Mouse (Mus musculus) layer of hippocampus, adult 8-10 months (tissue): Measurements from ENCODE around the gene Zfp777. TPM values are rescaled to one million over a fixed set of nuclear protein-coding genes. Genes with fewer than 3 reads are reported as not detected.
A peak's percentile ranks its signal among the peaks of the same experiment; 100 is the strongest.

Experiments
- DNase-seq, 2 experiments: peaks; one replicate each; pipeline ENCODE4 v3.0.0; 2022; ENCODE audit warnings: low spot score in 2 of 2
- microRNA-seq, 2 experiments: library from miRNA; unstranded; fragments of <30 nt; microRNA quantifications; one replicate each; pipeline ENCODE4 v1.2.0; 2022
- total RNA-seq, 4 experiments: library from RNA; stranded (reverse); gene quantifications; 2 replicates each; pipeline ENCODE4 v1.2.4; 2022

The Zfp777 gene
- total RNA-seq, 4 experiments from 2014 or later, result 32.7 to 40.3 (median 37.8) TPM

GRCm38 (mm10) chr6:48032661-48033060, 16.1 kb downstream of the Zfp777 start:
- no peak for DNase-seq

- DNase-seq, result no peak
These were observed 22.6 kb downstream of the Zfp777 start for GRCm38 (mm10) chr6:48025905-48026660.

DNA sequence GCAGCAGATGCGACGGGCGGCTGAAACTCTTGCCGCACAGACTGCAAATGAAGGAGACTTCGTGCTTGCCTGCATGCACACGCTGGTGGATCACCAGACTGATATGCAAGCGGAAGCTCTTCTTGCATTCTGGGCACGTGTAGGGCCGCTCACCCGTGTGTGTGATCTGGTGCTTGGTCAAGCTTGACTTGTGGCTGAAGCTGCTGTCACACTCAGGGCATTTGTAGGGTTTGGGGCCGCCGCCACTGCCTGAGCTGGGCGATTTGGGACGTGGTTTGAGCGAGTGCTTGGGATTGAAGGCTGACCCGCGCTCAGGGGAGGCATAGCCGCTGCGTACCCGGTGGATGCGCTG, 23.7 kb downstream of the Zfp777 start:
- DNase-seq, result no peak

DNA sequence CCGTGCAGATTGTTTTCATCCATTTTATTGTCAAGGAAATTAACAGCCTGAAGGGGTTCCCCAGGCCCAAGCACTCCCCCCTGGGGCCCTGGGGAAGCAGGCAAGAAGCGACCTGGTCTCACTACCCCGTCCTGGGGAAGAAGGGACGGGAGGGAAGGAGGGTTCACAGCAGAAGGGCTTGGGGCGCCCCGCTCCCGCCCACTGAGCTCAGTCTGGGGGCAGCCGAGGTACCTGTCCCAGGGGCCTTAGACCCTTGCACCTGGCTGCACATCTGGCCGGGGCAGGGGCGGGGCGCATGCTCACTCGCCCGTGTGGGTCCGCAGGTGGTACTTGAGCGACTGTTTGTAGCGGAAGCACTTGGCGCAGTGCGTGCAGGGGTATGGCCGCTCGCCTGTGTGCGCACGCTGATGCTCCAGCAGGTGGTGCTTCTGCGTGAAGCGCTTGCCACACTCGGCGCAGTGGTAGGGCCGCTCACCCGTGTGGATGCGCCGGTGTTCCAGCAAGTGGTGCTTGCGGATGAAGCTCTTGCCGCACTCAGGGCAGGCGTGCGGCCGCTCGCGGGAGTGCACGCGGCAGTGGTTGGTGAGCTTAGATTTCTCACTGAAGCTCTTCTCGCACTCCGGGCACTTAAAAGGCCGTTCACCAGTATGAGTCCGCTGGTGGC, 24.2 kb downstream of the Zfp777 start:
- no peak for DNase-seq

DNA sequence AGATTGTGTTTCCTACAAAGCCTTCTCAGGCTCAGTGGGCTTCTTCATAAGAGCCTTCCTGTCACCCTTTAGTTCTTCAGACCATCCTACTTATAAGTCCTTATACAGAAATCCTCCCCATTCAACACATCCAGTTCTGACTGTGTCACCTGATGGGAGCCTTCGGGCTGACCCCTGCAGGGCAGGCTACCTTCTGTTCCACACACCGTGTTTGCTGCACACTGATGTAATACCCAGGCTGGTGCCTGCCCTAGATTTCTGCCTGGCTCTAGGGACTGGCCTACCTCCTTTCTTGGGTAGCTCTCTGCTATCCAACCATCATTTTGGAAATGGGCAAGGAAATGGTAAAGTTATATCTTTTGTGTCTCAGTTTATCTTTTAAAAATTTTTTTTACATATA, 26.0 kb downstream of the Zfp777 start:
- no peak for DNase-seq

DNA sequence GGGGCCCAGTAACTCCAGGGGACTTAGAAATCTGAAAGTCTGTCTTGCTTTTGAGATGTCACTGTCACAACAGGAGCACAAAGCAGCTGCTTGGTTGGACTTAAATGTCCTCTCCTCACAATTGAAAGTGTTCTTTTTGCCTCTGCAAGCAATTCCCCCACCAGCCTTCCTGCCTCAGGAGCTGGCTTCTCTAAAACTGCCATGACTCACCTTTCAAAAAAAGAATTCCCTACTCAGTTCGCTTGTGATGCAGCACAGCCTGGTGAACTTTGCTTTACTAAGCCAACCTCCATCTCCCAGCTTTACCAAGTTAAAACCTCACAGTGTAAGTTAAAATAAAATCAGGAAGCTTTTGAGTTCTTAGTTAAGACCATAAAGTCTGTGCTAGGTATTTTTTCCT, 27.0 kb downstream of the Zfp777 start:
- no peak for DNase-seq

DNA sequence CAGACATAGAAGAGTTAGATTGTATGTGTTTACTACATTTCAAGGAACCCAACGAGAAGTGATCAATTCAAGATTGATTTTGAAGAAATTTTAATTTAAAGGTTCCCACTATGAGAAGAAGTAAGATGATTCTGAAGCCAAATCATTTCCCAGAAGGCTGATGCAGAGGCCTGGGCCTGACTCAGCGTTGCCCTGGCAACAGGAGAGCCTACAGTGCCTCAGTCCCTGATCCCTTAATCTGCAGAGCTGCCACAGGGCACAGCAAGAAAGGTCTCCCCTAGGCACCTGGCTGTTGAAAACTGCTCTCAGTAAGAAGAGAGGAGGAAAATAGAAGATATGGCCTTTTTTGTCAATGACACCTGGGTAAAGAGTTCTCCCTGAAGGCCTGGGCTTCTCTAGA, 28.7 kb downstream of the Zfp777 start:
- peak in 1 of 2 experiments; percentile 36 for DNase-seq

DNA sequence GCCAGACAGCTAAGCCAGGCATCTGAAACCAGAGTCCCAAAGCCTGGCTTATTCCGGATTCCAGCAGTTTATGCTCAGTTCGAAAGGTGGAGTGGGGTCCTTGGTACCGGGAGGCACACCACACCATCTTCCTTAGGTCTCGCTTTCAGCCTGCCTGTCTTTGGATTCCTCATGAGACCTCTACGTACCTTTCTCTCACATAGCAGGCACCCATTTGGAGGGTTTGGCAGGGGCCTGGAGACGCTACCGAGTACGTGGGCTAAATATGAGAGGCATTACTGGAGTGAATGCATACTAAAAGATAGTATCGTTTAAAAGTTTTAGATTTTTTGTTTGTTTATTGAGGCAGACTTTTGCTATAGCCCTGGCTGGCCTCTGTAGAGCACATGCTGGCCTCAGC, 31.9 kb downstream of the Zfp777 start:
- DNase-seq, result no peak

DNA sequence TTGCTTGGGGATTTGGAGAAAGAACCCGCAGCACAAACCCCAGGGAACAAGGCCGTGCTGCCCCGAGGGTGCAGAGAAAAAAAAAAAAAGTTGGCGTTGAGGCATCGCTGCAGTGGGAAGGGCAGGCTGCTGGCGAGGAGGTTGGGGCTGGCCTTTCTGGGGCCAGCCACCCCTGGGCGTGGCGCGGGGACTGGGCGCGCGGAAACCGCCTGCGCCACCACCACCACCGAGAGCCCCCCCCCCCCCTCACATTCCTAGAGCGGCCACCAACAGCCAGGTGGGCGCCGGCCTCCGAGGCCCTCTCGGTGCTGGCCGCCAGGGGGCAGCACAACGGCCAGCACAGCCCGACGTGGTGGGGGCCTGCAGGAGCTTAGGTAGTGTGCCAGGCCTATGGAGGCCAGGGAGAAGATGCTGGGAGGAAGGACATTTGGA, 32.6 kb downstream of the Zfp777 start:
- DNase-seq, result peak in 1 of 2 experiments; percentile 29

DNA sequence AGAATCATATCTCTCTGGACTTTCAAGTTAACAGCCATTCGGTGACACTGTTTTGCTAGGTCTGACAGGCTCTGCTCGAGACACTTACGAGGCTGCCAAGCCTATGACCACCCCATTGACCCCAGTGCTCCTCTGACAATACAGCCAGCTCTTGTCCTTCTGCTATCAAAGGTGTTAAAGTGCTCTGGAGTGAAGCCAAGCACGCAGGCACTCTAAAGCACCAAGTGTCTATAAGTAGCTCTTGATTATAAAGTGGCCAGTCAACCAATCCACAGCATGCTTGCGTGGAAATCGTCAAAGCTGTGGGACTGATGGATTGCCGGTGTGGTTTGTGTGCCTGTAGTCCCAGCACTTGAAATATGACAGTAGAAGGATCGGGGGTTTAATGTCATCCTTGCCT, 38.0 kb downstream of the Zfp777 start:
- no peak for DNase-seq

- DNase-seq, result no peak
These were observed 53.0 kb downstream of the Zfp777 start for GRCm38 (mm10) chr6:47995661-47996060.

DNA sequence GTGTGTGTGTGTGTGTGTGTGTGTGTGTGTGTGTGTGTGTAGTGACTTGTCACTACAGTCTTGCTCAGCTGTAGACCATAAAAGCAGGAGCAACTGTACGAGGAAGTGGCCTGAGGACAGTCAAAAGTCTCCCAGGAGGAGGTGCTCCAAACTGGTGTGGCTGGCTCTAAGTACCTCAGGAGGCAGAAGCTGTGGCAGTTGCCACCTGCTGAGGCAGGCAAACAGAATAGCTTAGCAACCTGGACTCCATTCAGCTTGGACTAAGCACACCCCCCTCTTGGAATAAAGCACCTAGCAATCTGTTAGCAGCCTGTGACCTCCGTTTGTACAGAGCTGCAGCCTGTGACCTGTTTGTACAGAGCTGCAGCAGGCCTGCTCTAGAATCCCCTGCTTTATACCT, 64.8 kb downstream of the Zfp777 start:
- DNase-seq, result no peak

DNA sequence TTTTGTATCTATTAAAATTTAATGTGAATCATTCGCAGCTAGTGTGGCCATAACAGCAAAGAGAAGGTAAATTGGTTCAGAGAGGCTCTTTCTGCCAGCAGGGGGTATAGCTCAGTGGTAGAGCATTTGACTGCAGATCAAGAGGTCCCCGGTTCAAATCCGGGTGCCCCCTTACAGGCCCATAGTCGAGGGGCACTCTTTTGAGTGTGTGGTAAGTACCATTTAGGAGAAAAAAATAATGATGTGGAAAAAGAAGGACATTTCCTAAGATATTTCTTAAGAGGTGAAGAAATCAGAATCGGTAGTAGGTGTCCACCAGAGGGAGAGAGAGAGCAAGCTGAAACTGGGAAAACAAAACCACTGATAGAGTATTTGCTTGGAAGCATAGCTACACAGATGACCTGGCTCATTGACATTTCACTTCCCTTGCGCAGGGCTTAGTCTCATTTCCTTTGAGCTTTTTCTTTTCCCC, 69.8 kb downstream of the Zfp777 start:
- peak; percentile 70 to 84 for DNase-seq

DNA sequence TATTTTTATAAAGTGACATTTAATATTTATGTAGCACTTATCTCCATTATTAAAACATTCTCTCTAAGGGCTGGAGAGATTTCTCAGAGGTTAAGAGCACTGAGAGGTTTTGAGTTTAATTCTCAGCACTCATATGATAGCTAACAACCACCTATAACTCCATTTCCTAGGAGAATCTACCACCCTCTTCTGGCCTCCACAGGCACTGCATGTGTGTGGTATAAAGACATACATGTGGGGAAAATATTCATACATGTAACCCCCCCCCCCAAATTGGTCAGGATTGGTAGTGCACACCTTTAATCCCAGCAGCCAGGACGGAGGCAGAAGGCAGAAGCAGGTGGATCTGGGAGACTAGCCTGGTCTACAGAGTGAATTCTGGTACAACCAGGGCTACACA, 74.1 kb downstream of the Zfp777 start:
- no peak for DNase-seq

Small RNAs within 50 kb of the gene (microRNA-seq; reads per million reads assigned to microRNA genes)
- gene Gm24563, result 0 reads per million in 2 experiments

Other genes starting within 250 kb of the Zfp777 start
- gene Pdia4, start 235.5 kb downstream of the Zfp777 start, total RNA-seq, result 10 to 100 TPM; 55.5 to 94.5 (median 72.9) TPM
- 1 to 10 TPM; 4.9 to 5.7 (median 5.0) TPM for gene Zfp786, start 218.0 kb downstream of the Zfp777 start, total RNA-seq
- gene Zfp398, start 213.2 kb downstream of the Zfp777 start, total RNA-seq, result 10 to 100 TPM; 21.2 to 27.1 (median 24.1) TPM
- gene Zfp282, start 171.7 kb downstream of the Zfp777 start, total RNA-seq, result 10 to 100 TPM; 11.8 to 15.1 (median 12.4) TPM
- gene Zfp212, start 128.4 kb downstream of the Zfp777 start, total RNA-seq, result 10 to 100 TPM; 20.1 to 24.0 (median 21.5) TPM
- 10 to 100 TPM; 17.9 to 25.6 (median 22.3) TPM for gene Zfp956, start 95.5 kb downstream of the Zfp777 start, total RNA-seq
- 10 to 100 TPM; 33.9 to 40.6 (median 35.1) TPM for gene Zfp746, start 37.7 kb upstream of the Zfp777 start, total RNA-seq